Mouse (Mus musculus) stomach, postnatal 0 days (tissue): ENCODE measurements around the gene Gm11172. TPM values are rescaled to one million over a fixed set of nuclear protein-coding genes. Genes with fewer than 3 reads are reported as not detected.

Source experiments
- ATAC-seq: fragments of 200-750 bp; cut with Nextera tagmentation; 2 replicates; pipeline ENCODE4 v1.8.0; 2017; ENCODE audit not compliant: low FRiP score, low TSS enrichment
- DNase-seq: peaks from one replicate; pipeline ENCODE4 v3.0.0-alpha.2; 2016; ENCODE audit warnings: low spot score
- H3K27ac ChIP-seq: fragments of 300-500 bp; sonication (generic); replicated peaks from 2 replicates; pipeline ENCODE4 v1.5.1; 2014; ENCODE audit warnings: mild to moderate bottlenecking, control low read depth
- H3K27me3 ChIP-seq: fragments of 300-500 bp; sonication (generic); 2 replicates; pipeline ENCODE4 v1.6.1; 2014; ENCODE audit warnings: low read length; ENCODE audit not compliant: control insufficient read depth, insufficient read depth
- H3K36me3 ChIP-seq: fragments of 300-500 bp; sonication (generic); 2 replicates; pipeline ENCODE4 v1.6.1; 2014; ENCODE audit warnings: low read length, mixed read lengths; ENCODE audit not compliant: control insufficient read depth, insufficient read depth
- H3K4me1 ChIP-seq: fragments of 300-500 bp; sonication (generic); replicated peaks from 2 replicates; pipeline ENCODE4 v1.6.1; 2014; ENCODE audit warnings: antibody characterized with exemption; ENCODE audit not compliant: control insufficient read depth, insufficient read depth
- H3K4me2 ChIP-seq: fragments of 300-500 bp; sonication (generic); replicated peaks from 2 replicates; pipeline ENCODE4 v1.6.1; 2014; ENCODE audit warnings: low read depth, mild to moderate bottlenecking, control low read depth, moderate library complexity
- H3K4me3 ChIP-seq: fragments of 300-500 bp; sonication (generic); 2 replicates; pipeline ENCODE4 v1.5.1; 2014; ENCODE audit warnings: low read depth, low read length, control low read depth
- H3K9ac ChIP-seq: fragments of 300-500 bp; sonication (generic); 2 replicates; pipeline ENCODE4 v1.6.1; 2014; ENCODE audit warnings: mild to moderate bottlenecking, low read length, control low read depth, mixed read lengths
- H3K9me3 ChIP-seq: fragments of 300-500 bp; sonication (generic); 2 replicates; pipeline ENCODE4 v1.6.1; 2016; ENCODE audit warnings: low read length; ENCODE audit not compliant: control insufficient read depth
- CTCF ChIP-seq: IDR thresholded peaks from 2 replicates; pipeline ENCODE4 v1.5.1; 2016; ENCODE audit warnings: antibody characterized with exemption, low read depth, mild to moderate bottlenecking, moderate library complexity
- EP300 ChIP-seq: optimal IDR thresholded peaks from 2 replicates; pipeline ENCODE3; 2016; ENCODE audit warnings: antibody characterized with exemption
- WGBS: fragments of 180-500 bp; shearing (Covaris S2); extraction: QIAGEN DNeasy Blood & Tissue Kit; methylation state at CpG from one replicate; pipeline ENCODE4 v1.1.7; 2014; 5-methylcytosine and 5-hydroxymethylcytosine counted together
- polyA plus RNA-seq: library from polyadenylated mRNA; unstranded; fragments of >200 nt; fragmentation: Nextera tagmentation; extraction: Ambion mirVana; gene quantifications from 2 replicates; pipeline ENCODE4 v1.2.1, GENCODE M21; 2015

The Gm11172 gene
- polyA plus RNA-seq, 1 experiment from 2014 or later: not detected

DNA sequence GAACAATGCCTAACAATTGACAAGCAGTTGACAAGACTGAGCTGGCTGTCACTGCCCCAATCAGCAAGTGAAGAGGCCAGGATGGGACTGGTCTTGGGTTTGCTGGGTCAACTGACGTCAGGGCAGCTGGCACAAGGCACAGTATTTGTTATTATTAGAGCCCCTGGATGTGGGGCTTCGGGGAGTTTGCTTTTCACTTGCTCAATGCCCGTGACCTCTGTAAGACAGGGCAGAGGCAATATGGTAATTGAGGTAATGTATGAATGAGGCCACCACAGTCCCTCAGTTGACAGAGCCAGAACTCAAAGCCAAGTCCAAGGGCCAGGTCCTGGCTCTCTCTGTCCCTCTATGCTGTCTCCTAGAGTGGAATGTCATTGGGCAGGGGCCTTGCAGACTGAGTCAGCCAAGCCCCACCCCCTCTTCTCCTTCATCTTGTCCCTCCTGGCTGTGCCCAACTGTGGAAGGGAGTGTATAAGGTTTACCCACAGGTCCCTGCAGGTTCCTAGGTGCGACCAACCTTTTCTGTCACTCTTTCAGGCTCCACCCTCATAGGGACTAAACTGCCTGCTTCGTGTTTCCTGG, 35.0 kb upstream of the Gm11172 start:
- ATAC-seq (no peak), DNase-seq (no peak)
- no peak overlapping the region for H3K27ac ChIP-seq
- H3K4me2 ChIP-seq: no peak overlapping the region
- H3K9me3 ChIP-seq: no peaks in the 10 kb centered on the region
- TF ChIP-seq EP300 (no peak), CTCF (no peak)
- 59% methylated on average over 5 of the region's 5 CpGs for WGBS
- no peaks in the 10 kb centered on the region for H3K36me3 ChIP-seq
- H3K9ac ChIP-seq: no peak overlapping the region
- H3K27me3 ChIP-seq: no peaks in the 10 kb centered on the region
- H3K4me3 ChIP-seq: no peak overlapping the region
- H3K4me1 ChIP-seq: peaks cover 8% of the 10 kb centered on the region; the same call in 1 of the 2 replicates

- Histone ChIP-seq H3K4me1 (peaks cover 11% of the 10 kb centered on the region; the same call in 1 of the 2 replicates), H3K36me3 (no peaks in the 10 kb centered on the region), H3K27ac (0 out of 2 replicates have a peak overlapping the region, but pooled peaks have one; percentile 24), H3K27me3 (no peaks in the 10 kb centered on the region), H3K4me3 (no peak overlapping the region), H3K4me2 (no peak overlapping the region), H3K9ac (0 out of 2 replicates have a peak overlapping the region, but pooled peaks have one; percentile 4), H3K9me3 (no peaks in the 10 kb centered on the region)
- ATAC-seq (no peak), DNase-seq (no peak)
- TF ChIP-seq EP300: no peak
- no peak for TF ChIP-seq CTCF
- WGBS: 54% methylated on average over 5 of the region's 5 CpGs
Observed at GRCm38 (mm10) chr16:10780631-10781120, 32.0 kb upstream of the Gm11172 start.

- H3K9me3 ChIP-seq: no peaks in the 10 kb centered on the region
- no peak overlapping the region for H3K4me3 ChIP-seq
- TF ChIP-seq EP300 (no peak), CTCF (no peak)
- no peak overlapping the region; the same call in none of the 2 replicates for H3K4me2 ChIP-seq
- WGBS: 44% methylated on average over 9 of the region's 9 CpGs
- no peak overlapping the region for H3K9ac ChIP-seq
- H3K27me3 ChIP-seq: no peaks in the 10 kb centered on the region
- H3K36me3 ChIP-seq: no peaks in the 10 kb centered on the region
- no peak overlapping the region for H3K27ac ChIP-seq
- H3K4me1 ChIP-seq: peaks cover 15% of the 10 kb centered on the region
- DNase-seq (no peak), ATAC-seq (no peak)
Observed at GRCm38 (mm10) chr16:10781862-10782371, 30.8 kb upstream of the Gm11172 start.

DNA sequence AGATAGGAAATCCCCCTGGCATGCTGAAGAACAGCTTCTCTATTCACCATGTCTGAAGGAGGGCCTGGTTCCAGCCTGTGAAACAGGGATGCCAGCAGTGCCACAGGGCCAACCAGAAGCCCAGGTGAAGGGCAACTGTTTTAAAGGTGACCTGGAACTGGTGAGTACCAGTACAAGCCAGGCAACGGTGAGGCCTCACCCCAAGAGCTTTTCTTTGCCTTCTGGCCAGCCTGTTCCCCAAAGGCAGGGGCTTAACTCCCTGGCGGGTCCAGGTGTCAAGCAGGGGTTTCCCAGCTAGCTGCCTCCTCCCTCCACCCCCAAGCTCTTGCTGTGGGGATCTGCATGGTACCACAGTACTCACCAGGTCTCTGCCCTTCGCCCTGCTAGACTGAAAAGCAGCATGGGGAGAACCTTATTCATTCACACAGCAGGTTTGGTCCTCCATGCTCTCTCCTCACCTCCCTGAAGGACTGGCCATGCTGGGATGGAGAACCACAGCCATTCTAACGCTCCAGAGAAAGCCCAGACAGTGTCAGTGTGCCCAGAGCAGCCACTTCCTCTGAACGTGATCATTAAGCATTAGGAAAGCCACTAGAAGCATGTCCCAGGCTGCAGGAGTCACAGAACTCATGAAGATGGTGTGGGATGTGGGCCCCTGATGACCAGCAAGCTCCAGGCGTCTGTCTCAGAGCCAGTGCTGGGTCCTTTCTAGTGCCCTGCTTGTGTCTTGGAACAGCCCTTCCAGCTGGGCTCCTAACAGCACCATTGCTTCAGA, 30.2 kb upstream of the Gm11172 start:
- H3K27me3 ChIP-seq: no peaks in the 10 kb centered on the region
- 48% methylated on average over 6 of the region's 6 CpGs for WGBS
- TF ChIP-seq CTCF: no peak
- no peak for TF ChIP-seq EP300
- H3K4me2 ChIP-seq: peak overlapping the region; percentile 96
- DNase-seq (no peak), ATAC-seq (no peak)
- no peaks in the 10 kb centered on the region for H3K36me3 ChIP-seq
- no peaks in the 10 kb centered on the region for H3K9me3 ChIP-seq
- peaks cover 15% of the 10 kb centered on the region for H3K4me1 ChIP-seq
- H3K27ac ChIP-seq: 0 out of 2 replicates have a peak overlapping the region, but pooled peaks have one; percentile 30
- H3K9ac ChIP-seq: peak overlapping the region; percentile 31; the same call in 1 of the 2 replicates
- H3K4me3 ChIP-seq: no peak overlapping the region

- H3K4me1 ChIP-seq: peaks cover 15% of the 10 kb centered on the region
- 0 out of 2 replicates have a peak overlapping the region, but pooled peaks have one; percentile 31 for H3K9ac ChIP-seq
Observed at GRCm38 (mm10) chr16:10783152-10783434, 29.6 kb upstream of the Gm11172 start.

More at GRCm38 (mm10) chr16:10783152-10783434, 29.6 kb upstream of the Gm11172 start:
- DNase-seq (no peak), ATAC-seq (no peak)
- H3K4me2 ChIP-seq: peak overlapping the region; percentile 96
- TF ChIP-seq EP300 (no peak), CTCF (no peak)
- 5% methylated on average over 1 of the region's 1 CpGs for WGBS
- no peaks in the 10 kb centered on the region for H3K36me3 ChIP-seq
- H3K9me3 ChIP-seq: no peaks in the 10 kb centered on the region
- H3K27me3 ChIP-seq: no peaks in the 10 kb centered on the region
- H3K27ac ChIP-seq: 0 out of 2 replicates have a peak overlapping the region, but pooled peaks have one; percentile 30
- H3K4me3 ChIP-seq: peak overlapping the region; percentile 18
